Mouse (Mus musculus) myocyte (in vitro differentiated cells): ENCODE measurements around the gene Loxl1. TPM values are rescaled to one million over a fixed set of nuclear protein-coding genes. Genes with fewer than 3 reads are reported as not detected.

Experiments
- H3K27me3 ChIP-seq: one replicate; pipeline ENCODE4 v1.6.1; 2011; ENCODE audit not compliant: control insufficient read depth, insufficient read depth, insufficient read length
- H3K36me3 ChIP-seq: one replicate; pipeline ENCODE4 v1.6.1; 2011; ENCODE audit not compliant: control insufficient read depth, insufficient read depth
- H3K4me2 ChIP-seq: one replicate; pipeline ENCODE4 v1.6.1; 2011; ENCODE audit warnings: low read depth, control low read depth
- H3K4me3 ChIP-seq: one replicate; pipeline ENCODE4 v1.5.1; 2011; ENCODE audit warnings: mild to moderate bottlenecking, control low read depth, moderate library complexity
- H3K79me2 ChIP-seq: one replicate; pipeline ENCODE4 v1.6.1; 2011; ENCODE audit not compliant: control insufficient read depth, insufficient read depth
- H3ac ChIP-seq: one replicate; pipeline ENCODE4 v1.6.1; 2011; ENCODE audit not compliant: control insufficient read depth, insufficient read length
- CEBPB ChIP-seq: IDR thresholded peaks from 2 replicates; pipeline ENCODE4 v1.6.1; 2011; ENCODE audit warnings: mild to moderate bottlenecking, moderate library complexity; ENCODE audit not compliant: poor library complexity, insufficient read depth, severe bottlenecking
- E2F4 ChIP-seq: IDR thresholded peaks from one replicate; pipeline ENCODE4 v1.6.1; 2011; ENCODE audit warnings: mild to moderate bottlenecking, control low read depth, moderate library complexity; ENCODE audit not compliant: insufficient read depth
- MAX ChIP-seq: IDR thresholded peaks from one replicate; pipeline ENCODE4 v1.6.1; 2011; ENCODE audit warnings: low read depth, mild to moderate bottlenecking, control low read depth
- MYOD1 ChIP-seq, 3 experiments: IDR thresholded peaks; one replicate each; pipeline ENCODE4 v1.6.1; 2011; ENCODE audit warnings: control low read depth in 2 of 3, low read depth in 2 of 3, mild to moderate bottlenecking in 2 of 3, moderate library complexity in 1 of 3; ENCODE audit not compliant: insufficient read length in 2 of 3, control insufficient read depth in 1 of 3
- MYOG ChIP-seq, 3 experiments: IDR thresholded peaks; one replicate each; pipeline ENCODE4 v1.6.1; 2011; ENCODE audit warnings: control low read depth in 2 of 3, low read depth in 2 of 3, mild to moderate bottlenecking in 2 of 3; ENCODE audit not compliant: insufficient read length in 2 of 3, control insufficient read depth in 1 of 3, insufficient read depth in 1 of 3
- POLR2A ChIP-seq: IDR thresholded peaks from one replicate; pipeline ENCODE4 v1.6.1; 2011; ENCODE audit warnings: low read depth, mild to moderate bottlenecking, control low read depth, moderate library complexity; ENCODE audit not compliant: insufficient read length
- POLR2AphosphoS2 ChIP-seq: IDR thresholded peaks from one replicate; pipeline ENCODE4 v1.6.1; 2011; ENCODE audit warnings: low read depth, control low read depth; ENCODE audit not compliant: insufficient read length
- REST ChIP-seq: IDR thresholded peaks from one replicate; pipeline ENCODE4 v1.6.1; 2011; ENCODE audit warnings: mild to moderate bottlenecking, control low read depth, moderate library complexity; ENCODE audit not compliant: insufficient read depth, insufficient read length
- SRF ChIP-seq: IDR thresholded peaks from one replicate; pipeline ENCODE4 v1.6.1; 2011; ENCODE audit warnings: low read depth; ENCODE audit not compliant: control insufficient read depth, insufficient read length
- TCF3 ChIP-seq: IDR thresholded peaks from one replicate; pipeline ENCODE4 v1.6.1; 2011; ENCODE audit warnings: low read depth, control low read depth; ENCODE audit not compliant: insufficient read length
- USF1 ChIP-seq: IDR thresholded peaks from one replicate; pipeline ENCODE4 v1.6.1; 2011; ENCODE audit warnings: low read depth, mild to moderate bottlenecking, control low read depth, moderate library complexity
- polyA plus RNA-seq: library from polyadenylated mRNA; unstranded; fragments of >200 nt; fragmentation: generic; extraction: Trizol; gene quantifications from one replicate; pipeline ENCODE4 v1.2.1, GENCODE M21; 2012; ENCODE audit warnings: missing spikeins

Gene Loxl1
- polyA plus RNA-seq, 1 experiment = 46.1 TPM

DNA sequence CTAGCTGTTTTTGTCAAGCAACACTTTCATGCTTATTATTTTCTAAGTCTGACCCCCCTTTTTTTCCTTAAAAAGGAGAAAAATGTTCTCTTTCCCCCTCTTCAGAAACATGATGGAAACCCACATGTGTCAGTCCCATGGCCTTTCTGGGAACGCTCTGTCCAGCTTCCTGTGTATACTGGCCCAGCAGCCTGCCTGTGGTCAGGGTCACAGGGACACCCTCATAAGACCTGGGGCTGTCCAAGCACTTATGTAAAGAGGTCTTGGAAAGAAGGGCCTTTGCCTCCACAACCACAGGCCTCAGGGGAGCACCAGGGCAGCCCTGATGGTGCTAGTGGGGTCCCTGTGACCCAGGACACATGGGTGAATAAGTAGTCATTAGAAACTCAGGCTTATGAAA, 23.9 kb downstream of the Loxl1 start:
- Histone ChIP-seq H3K4me3 (no peak overlapping the region), H3ac (no peak overlapping the region), H3K79me2 (no peaks in the 10 kb centered on the region), H3K27me3 (no peaks in the 10 kb centered on the region), H3K4me2 (no peak overlapping the region), H3K36me3 (no peaks in the 10 kb centered on the region)
- TF ChIP-seq POLR2AphosphoS2 = no peak

GRCm38 (mm10) chr9:58283431-58283830, 29.6 kb downstream of the Loxl1 start:
- no peak for TF ChIP-seq TCF3
- TF ChIP-seq CEBPB = no peak
- no peak for TF ChIP-seq USF1
- no peak for TF ChIP-seq MAX
- TF ChIP-seq POLR2A = no peak
- TF ChIP-seq SRF = no peak
- TF ChIP-seq MYOD1 (IDR thresholded peaks at IDR 0.05; ENCODE audit: control insufficient read depth in 1 of 3, insufficient read length in 2 of 3, low read depth in 2 of 3) = no peak
- no peak for TF ChIP-seq E2F4
- H3ac ChIP-seq = no peak overlapping the region
- H3K4me2 ChIP-seq = peak overlapping the region; percentile 49
- no peaks in the 10 kb centered on the region for H3K27me3 ChIP-seq
- no peak overlapping the region for H3K4me3 ChIP-seq
- no peaks in the 10 kb centered on the region for H3K36me3 ChIP-seq
- H3K79me2 ChIP-seq = no peaks in the 10 kb centered on the region

DNA sequence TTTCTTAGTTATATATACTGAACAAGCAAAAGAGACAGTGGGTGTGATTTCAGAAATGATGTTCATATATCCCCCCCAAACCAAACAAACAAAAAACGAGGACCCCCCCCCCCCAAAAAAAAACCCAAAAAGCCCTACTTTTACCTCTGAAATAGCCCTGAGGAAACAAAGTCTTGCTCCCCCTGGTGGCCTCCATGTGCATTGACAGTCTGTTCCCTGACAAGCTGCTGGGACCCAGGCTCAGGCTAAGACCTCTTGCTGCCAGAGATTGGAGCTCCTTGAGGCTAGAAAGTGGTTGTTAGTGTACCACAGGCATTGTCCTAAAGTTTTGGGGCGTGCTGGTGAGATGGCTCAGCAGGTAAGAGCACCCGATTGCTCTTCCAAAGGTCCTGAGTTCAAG, 31.4 kb downstream of the Loxl1 start:
- no peak overlapping the region for H3K4me3 ChIP-seq
- H3ac ChIP-seq = no peak overlapping the region
- H3K36me3 ChIP-seq = no peaks in the 10 kb centered on the region
- no peaks in the 10 kb centered on the region for H3K27me3 ChIP-seq
- H3K4me2 ChIP-seq = no peak overlapping the region
- TF ChIP-seq MYOG (IDR thresholded peaks at IDR 0.05; ENCODE audit: control insufficient read depth in 1 of 3, insufficient read depth in 1 of 3, insufficient read length in 2 of 3, low read depth in 2 of 3) = no peak
- TF ChIP-seq REST = no peak
- no peak for TF ChIP-seq POLR2AphosphoS2
- no peaks in the 10 kb centered on the region for H3K79me2 ChIP-seq

GRCm38 (mm10) chr9:58280259-58281109, 32.5 kb downstream of the Loxl1 start:
- Histone ChIP-seq H3K4me3 (no peak overlapping the region), H3K36me3 (no peaks in the 10 kb centered on the region), H3K4me2 (peak overlapping the region; percentile 53), H3K27me3 (no peaks in the 10 kb centered on the region), H3K79me2 (no peaks in the 10 kb centered on the region), H3ac (no peak overlapping the region)
- no peak for TF ChIP-seq SRF

GRCm38 (mm10) chr9:58279780-58280179, 33.2 kb downstream of the Loxl1 start:
- Histone ChIP-seq H3K79me2 (no peaks in the 10 kb centered on the region), H3K27me3 (no peaks in the 10 kb centered on the region), H3K4me2 (no peak overlapping the region), H3ac (no peak overlapping the region), H3K4me3 (no peak overlapping the region), H3K36me3 (no peaks in the 10 kb centered on the region)
- TF ChIP-seq MAX = no peak
- no peak for TF ChIP-seq POLR2A

GRCm38 (mm10) chr9:58278821-58279723, 33.9 kb downstream of the Loxl1 start:
- Histone ChIP-seq H3K79me2 (no peaks in the 10 kb centered on the region), H3K4me2 (no peak overlapping the region), H3ac (no peak overlapping the region), H3K4me3 (no peak overlapping the region), H3K36me3 (no peaks in the 10 kb centered on the region), H3K27me3 (no peaks in the 10 kb centered on the region)
- no peak for TF ChIP-seq POLR2A
- no peak for TF ChIP-seq MAX
- no peak for TF ChIP-seq MYOG (IDR thresholded peaks at IDR 0.05; ENCODE audit: control insufficient read depth in 1 of 3, insufficient read depth in 1 of 3, insufficient read length in 2 of 3, low read depth in 2 of 3)
- no peak for TF ChIP-seq CEBPB
